Mouse (Mus musculus) erythroid progenitor cell, adult 5-6 weeks (primary cell): ENCODE results near the gene Gphn. TPM values are rescaled to one million over a fixed set of nuclear protein-coding genes. Genes with fewer than 3 reads are reported as not detected.
"Not testable (repeated sequence)": the region's sequence is repeated elsewhere in the genome, so short reads cannot be mapped to it uniquely, and the experiment has no call there.

Experiments used
- ATAC-seq: replicated peaks from 2 replicates; pipeline ENCODE4 v1.8.0; 2016; ENCODE audit warnings: moderate number of reproducible peaks, mild to moderate bottlenecking, moderate TSS enrichment, inconsistent platforms; ENCODE audit not compliant: poor library complexity, low FRiP score, severe bottlenecking
- total RNA-seq, 2 experiments: library from RNA; stranded (forward) in 1 of 2; stranded (reverse) in 1 of 2; fragments of 150-400 nt in 1 of 2; fragments of 186-747, 209-891 nt in 1 of 2; gene quantifications; 2 replicates each; pipeline versions ENCODE4 v1.2.3 to v1.2.4; 2015 to 2017; ENCODE audit warnings: low replicate concordance in 2 of 2

The Gphn gene
- total RNA-seq, 2 experiments from 2014 or later, result 0.68 to 1.3 TPM

DNA sequence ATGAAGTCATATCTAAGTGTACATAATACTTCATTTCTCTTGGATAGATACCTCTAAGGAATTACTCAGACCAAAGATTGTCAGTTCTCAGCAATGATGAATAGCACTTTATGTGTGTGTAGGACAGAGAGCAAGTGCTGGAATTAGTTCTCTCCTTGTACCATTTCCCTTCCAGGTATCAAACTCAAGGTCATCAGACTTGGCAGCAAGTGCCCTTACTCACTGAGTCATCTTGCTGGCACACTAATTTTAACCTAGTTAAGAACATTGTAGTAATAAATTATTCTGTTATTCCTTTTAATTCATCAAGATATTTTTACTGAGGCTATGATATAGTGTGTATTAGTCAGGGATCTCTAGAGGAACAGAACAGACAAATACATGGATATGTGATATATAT, 88.9 kb downstream of the Gphn start:
- ATAC-seq, result no peak

DNA sequence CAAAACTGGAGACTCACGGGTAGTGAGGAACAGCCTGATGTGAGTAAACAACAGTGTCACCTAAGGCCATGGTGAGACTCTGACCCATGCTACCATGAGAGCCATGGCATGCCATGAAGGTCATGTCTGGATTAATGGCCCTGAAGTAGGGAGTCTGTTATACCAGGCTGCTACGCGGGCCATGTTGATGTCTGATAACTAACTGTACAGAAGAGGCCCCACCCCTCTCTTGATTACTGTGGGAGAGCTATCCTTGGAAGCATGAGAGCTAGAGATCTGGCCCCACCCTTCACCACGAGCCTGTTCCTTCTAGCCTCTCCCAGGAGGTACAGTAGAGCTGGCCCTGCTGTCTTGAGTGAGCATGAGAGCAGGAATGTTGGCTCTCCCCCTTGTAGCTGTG, 101.8 kb downstream of the Gphn start:
- ATAC-seq, result 0 out of 2 replicates have a peak, but pooled peaks have one; percentile 52

DNA sequence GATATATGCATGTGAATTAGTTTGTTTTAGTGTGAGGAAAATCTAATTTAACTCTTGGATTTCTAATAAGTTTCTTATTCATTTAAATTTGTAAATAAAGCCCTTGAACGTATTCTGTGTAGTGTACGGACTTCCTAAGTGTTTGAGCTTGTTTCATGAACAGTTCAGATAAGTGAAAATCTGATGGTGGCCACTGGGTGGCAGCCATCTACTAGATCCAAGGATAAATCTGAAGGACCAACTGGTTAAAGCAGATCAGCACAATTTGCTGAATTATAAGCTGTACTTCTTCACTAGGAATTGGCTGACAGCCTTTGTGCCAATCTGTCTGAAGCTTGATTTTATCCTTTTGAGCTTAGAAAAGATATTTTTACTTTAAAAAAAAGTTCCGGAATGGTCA, 105.9 kb downstream of the Gphn start:
- no peak for ATAC-seq

DNA sequence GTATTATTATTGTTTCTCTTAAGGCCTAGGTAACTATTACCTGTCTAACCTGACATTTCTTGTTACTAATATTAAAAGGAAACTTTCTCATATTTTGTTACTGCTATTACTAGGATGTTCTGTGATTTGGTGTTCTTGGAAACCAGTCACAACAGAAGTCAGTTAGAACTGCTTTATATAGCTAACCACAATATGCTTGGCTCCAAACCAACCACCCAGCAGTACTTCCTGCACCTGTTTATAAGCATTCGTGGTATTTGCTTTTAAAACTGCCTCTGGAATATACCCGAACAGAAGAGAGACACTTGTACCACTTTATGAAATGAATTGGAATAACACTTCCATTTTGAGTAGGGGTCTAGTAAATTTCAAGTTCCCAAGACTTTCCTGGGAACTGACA, 130.3 kb downstream of the Gphn start:
- no peak for ATAC-seq

DNA sequence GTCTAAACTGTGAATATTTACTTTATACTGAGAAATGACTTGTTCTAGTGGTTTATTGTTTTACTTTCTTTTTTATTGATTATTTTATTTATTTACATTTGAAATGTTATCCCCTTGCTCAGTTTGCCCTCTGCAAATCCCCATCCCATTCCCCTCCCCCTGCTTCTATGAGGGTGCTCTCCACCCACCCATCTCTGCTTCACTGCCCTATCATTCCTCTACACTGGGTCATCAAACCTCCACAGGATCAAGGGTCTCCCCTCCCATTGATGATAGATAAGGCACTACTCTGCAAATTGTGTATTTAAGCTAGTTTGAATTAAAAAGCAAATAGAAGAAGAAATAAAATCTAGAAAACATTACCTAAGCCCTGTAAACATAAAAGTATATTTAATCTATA, 163.1 kb downstream of the Gphn start:
- ATAC-seq, result no peak

DNA sequence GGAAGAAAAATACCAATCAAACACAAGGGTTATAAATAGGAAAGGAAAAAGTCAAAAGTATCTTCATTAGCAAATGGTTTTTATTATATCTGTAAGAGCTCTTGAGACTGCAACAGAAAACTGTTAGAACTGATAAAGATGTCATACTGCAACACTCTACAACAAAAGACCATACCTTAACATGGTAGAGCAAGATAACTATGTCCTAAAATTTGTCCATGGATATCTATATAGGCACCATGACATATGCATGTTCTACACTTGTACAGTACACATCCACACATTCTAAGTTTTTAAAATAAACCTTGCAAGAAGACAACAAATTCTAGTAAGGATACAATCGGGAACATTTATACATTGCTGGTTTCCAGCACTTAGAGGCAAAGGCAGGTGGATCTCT, 169.1 kb downstream of the Gphn start:
- no peak for ATAC-seq

DNA sequence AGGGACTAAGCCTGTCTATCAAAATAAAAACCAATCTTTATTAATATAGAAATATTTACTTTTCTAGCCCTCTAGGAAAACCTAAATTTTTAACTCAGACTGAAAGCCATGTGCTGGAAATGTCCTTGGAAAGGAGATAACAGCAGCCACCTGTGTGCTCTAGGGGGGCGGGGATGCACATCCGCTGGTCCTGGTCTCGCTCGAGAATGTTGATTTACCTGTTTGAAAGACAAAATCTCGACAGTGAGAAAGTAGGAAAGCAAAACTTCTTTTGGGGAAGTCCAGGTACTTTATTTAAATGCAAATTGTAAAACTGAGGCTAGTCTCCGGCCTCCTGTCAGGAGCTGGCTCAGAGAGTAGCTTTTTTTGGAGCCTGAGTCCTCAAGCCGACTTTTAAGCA, 181.3 kb downstream of the Gphn start:
- ATAC-seq, result not testable (repeated sequence)

DNA sequence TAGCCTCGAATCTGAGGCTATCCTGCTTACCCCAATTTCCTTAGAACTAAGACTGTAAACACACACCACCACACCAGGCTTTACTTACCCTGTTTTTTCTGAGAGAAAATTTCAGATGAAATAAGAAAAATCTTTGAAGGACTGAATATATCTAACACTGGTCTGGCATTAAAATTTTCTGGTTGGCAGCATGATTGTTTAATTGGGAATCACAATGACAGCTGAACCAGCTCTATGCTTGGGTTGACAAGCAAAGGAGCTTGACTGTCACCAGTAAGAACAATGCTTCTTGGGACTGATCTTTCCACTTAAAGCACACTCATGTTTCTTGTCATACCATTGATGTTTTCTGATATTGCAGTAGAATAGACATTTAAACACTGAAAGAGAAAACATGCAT, 296.0 kb downstream of the Gphn start:
- ATAC-seq, result no peak

DNA sequence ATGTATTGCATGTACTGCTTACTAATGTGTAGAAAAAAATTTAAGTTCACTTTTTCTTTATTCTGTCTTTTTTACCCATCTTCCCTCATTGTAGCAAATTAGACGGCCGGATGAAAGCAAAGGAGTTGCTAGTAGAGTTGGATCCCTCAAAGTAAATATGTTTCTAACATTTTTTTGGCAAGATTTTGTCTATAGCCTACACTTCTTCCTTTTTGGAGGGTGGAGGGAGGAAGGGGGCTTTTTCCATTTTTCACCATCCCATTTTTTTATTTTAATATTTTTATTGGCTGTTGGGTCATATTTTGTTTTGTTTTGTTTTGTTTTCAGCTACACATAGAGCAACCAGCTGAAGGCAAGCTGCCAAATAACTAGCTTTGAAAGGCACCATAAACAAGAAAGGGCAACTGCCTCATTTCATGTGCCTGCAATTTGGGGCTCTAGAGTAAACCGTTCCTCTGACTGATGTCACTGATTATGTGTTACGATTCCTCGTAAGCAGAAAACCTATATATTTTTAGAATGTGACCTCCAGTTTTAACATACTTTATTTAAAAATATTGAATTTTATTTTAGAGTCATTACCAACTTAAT, 296.7 kb downstream of the Gphn start:
- no peak for ATAC-seq

DNA sequence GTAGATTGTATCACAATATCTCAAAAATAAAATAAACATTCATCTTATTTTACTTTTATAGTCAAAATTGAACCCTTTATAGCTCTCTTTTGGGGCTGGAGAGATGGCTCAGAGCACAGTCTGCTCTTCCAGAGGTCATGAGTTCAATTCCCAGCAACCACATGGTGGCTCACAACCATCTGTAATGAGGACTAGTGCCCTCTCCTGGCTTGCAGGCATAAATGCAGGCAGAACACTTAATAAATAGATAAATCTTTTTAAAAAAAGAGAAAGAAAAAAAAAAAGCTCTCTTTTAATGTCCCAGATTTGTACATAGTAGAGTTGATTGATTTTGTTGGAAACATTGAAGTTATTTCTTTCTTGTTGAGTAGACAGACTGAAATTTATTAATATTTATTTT, 311.4 kb downstream of the Gphn start:
- not testable (repeated sequence) for ATAC-seq

DNA sequence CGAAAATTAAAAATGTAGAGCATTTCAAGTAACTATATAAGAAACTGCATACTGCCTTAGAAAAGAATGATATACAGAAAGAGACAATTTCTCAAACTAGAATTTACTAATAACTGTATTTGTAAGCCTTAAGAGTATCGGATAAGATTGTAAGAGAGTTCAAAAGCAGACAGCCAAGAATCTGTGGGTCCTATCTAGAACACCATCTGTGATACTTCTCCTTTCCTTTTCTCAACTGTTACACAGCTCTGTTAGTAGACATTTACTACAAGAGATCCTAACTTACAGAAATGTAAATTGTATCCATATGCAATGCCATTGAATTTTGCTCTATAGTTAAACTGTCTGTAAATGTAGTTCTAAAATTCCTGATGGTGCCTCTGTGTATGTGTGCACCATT, 324.7 kb downstream of the Gphn start:
- no peak for ATAC-seq

DNA sequence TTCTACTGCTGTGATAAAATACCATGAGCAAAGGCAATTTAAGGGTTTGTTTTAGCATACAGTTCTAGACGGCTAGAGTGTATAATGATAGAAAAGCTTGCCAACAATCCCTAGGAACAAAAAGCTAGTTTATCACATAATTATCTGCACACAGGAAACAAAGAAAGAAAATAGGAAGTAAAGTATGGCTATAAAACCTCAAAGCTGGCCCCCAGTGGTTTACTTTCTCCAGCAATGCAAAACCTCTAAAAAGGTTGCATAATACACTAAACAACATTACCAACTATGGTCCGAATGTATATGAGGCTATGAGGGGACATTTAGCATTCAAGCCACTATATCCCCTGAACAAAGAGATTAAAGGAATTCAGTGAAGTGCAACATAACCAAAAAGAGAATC, 405.6 kb downstream of the Gphn start:
- no peak for ATAC-seq

DNA sequence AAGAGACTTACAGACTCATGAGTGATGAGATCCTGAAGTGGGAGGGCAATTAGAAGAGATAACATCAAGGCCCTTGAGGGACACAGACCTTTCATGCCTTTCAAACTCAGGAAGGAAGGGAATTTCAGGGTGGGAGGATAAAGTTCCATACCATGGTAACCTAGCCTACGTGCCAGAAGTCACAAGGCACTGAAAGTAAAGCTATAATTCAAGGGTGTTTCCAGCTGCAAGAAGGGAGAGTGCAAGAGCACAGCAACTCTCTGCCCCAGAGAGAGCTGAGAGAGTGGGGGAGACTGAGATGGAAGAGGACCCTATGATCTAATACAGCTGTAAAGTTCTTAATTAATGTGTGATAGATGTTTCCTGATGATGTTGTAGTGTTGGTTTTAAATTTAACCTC, 413.3 kb downstream of the Gphn start:
- no peak for ATAC-seq

DNA sequence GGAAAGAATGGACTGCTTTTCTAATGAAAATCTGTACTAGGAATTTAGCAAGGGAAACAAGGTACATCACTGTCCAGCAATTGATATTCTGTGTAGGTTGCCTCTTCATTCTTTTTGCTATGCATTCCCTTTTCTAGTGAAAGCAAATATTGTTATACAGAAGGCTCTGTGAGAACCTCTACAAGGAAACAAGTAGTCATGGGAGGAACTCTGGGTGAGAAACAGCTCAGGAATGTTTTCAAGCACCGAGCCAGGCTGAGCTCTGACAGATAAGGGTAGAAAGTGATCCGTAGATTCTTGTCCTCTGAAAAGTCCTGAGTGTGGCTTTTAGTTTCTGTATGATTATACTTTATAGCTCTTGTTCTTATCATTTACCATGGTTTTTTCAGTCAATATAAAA, 413.9 kb downstream of the Gphn start:
- ATAC-seq, result no peak

DNA sequence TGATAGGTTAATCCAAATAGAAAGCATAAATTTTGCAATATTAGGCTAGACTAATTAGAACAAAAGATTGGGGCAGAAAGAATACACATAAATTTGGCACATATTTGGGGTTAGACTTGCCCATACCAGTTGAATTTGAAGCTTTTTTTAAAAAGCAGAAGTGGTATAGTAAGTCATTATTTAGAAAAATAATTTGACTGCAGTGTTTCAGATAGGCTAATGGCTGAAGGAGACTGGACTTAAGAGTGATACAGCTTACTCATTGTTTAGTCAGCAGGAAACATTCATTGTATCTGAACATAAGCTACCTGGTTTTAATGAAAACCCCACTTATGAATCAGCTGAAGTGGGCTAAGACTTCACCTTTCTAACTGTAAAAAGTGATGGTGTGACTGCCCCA, 415.0 kb downstream of the Gphn start:
- ATAC-seq, result no peak

DNA sequence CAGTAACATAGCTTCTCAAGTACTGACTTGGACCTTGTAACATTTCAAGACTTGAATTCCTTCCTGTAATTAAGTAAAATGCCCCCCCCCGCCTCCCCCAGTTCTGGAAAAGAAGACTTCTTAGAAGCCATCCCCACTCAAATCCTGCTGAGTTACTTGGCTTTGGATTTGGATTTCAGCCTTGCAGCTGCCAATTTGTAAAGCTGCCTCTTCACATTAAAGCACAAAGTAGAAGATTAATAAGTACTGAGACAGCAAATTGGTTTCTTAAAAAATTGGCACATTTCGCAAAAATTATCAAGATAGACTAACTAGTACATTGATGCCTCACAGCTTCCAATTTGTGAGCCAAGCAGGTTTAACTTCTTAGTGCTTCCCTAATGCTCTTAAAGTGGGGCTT, 417.5 kb downstream of the Gphn start:
- ATAC-seq, result no peak

DNA sequence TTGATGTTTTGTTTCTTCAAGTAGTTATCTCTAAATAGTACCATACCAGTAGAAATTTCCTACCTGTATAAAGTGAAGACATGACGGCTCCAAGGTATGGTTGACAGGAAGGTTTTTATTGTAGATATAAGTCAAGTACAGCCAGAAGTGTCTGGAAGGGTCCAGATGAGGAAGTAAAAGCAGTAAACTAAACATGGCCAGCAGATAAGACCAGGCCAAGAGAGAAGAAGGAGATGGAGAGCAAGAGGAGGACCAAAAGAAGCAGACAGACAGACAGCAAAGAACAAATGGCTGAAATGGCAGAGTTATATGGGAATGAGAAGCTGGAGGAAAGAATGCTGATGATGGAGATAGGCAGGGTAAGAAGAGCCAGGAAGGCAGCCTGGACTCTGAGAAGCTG, 419.1 kb downstream of the Gphn start:
- ATAC-seq, result no peak

DNA sequence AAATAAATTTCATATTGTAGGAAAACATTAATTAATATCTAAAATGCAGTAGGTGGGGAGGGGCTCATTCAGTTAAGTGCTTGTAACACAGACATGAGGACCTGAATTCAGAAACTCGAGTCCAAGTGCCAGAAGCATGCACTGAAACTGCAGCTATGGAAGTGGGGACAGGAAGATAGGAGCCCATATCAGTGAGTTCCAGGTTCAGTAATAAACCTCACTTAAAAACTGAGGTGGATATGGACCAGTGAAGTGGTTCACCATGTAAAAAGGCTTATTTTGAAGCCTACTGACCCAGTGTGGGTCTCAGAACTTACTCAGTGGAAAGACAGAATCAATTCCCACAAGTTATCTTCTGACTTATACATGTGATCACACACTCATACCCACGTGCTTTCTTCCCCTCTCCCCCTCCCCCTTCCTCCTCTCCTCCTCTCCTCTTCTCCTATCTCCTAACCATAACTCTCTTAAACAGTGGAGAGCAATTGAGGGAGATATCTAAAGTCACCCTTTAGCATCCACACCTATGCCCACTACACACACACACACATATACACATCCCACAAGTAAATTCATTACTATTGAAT, 433.6 kb downstream of the Gphn start:
- no peak for ATAC-seq

DNA sequence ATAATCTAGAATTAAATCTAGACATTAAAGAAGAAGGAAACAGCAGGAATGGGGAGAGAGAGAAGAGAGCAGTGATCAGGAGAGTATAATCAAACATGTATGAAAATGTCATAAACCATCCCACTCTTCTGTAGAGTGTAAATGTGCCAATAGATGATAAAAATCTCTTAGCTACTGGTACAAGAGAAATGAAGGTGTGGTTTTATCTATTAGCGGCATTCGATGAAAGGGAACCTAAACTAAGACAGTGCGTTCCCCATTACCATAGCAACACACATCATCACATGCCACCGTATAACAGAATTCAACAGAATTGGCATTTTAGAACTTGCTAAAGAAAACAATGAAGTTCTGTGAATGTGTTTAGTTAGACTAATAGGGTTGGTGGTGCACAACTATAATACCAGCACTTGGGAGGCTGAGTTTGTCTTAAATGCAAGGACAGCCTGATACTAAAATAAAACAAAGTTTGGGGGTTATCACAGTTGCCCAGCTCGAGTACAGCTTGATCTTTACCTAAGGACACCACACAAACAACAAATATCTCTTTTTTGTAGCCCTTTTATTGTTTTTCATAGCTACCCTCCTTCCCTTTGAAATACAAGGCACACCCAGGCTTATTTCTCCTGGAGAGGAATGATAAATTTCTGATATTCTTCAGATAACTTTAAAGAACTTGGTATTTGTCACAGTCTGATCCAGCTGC, 452.1 kb downstream of the Gphn start:
- no peak for ATAC-seq

DNA sequence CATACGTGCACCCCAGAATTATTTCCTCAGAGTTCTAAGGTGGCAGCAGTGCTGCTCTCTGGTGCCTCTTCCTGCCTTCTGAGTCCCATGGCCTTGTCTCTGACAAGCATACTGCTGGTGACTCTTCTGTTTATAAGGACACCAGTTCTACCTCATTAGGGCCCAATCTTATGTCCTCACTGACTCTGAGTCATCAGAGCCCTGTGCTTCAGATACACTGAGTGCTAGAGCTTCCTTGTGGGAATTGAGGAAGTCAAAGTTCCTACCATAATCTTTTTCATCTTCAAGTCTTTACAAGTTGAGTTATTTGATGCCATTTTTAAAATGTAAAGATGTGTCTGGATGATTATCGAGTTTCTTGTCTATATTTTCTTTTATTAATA, 452.6 kb downstream of the Gphn start:
- no peak for ATAC-seq

DNA sequence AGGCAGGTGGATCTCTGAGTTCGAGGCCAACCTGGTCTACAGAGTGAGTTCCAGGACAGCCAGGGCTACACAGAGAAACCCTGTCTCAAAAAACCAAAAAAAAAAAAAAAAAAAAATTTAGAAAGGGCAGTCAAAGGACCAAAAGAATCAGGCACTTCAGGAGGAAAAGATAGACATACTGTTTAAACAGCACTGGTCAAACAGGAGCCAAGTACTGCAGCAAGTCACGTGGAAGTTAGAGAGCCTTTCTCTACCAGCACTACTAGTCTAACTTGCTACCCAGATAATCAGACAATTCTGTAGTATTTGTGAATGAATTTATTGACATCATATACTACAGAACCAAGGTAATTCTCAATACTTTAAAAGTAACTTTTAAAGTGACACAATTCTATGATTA, 454.9 kb downstream of the Gphn start:
- no peak for ATAC-seq

DNA sequence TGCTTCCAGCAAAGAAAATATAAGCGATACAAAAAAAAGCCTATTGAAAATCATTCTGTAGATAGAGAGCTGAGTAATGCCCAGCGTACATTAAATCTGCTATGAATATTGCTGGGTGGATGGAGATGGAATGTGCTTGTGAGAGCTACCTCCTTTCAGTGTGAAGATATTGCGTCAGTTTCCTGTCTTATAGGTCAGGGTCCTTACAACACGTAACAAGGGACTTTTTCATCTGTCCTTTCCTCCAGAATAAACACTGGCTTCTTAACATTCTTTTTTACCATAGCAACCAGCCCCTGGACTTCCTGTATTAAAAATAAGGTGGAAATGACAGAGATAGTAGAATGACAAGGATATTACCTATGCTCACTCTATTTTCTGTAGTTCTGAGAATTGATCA, 456.1 kb downstream of the Gphn start:
- ATAC-seq, result no peak
